Mouse (Mus musculus) kidney, embryonic 14.5 days (tissue): ENCODE data around the gene Tut1. TPM values are rescaled to one million over a fixed set of nuclear protein-coding genes. Genes with fewer than 3 reads are reported as not detected.
"Not testable (repeated sequence)": the region's sequence is repeated elsewhere in the genome, so short reads cannot be mapped to it uniquely, and the experiment has no call there.

ENCODE experiments used
- ATAC-seq: fragments of 200-750 bp; cut with Nextera tagmentation; 2 replicates; pipeline ENCODE4 v1.8.0; 2017; ENCODE audit warnings: moderate number of reproducible peaks, mild to moderate bottlenecking, moderate TSS enrichment, moderate library complexity; ENCODE audit not compliant: low FRiP score, low TSS enrichment
- H3K27ac ChIP-seq: fragments of 300-500 bp; sonication (generic); 2 replicates; pipeline ENCODE4 v1.5.1; 2014; ENCODE audit warnings: low read depth, mild to moderate bottlenecking, low read length, moderate library complexity, mixed read lengths
- H3K27me3 ChIP-seq: fragments of 300-500 bp; sonication (generic); 2 replicates; pipeline ENCODE4 v1.6.1; 2014; ENCODE audit warnings: mild to moderate bottlenecking, low read length; ENCODE audit not compliant: control insufficient read depth, insufficient read depth
- H3K36me3 ChIP-seq: fragments of 300-500 bp; sonication (generic); 2 replicates; pipeline ENCODE4 v1.6.1; 2014; ENCODE audit warnings: low read length, mixed read lengths; ENCODE audit not compliant: control insufficient read depth, insufficient read depth
- H3K4me1 ChIP-seq: fragments of 300-500 bp; sonication (generic); 2 replicates; pipeline ENCODE4 v1.6.1; 2014; ENCODE audit warnings: low read length, mixed read lengths; ENCODE audit not compliant: control insufficient read depth, insufficient read depth
- H3K4me2 ChIP-seq: fragments of 300-500 bp; sonication (generic); replicated peaks from 2 replicates; pipeline ENCODE4 v1.6.1; 2014; ENCODE audit warnings: low read depth, mild to moderate bottlenecking, low read length
- H3K4me3 ChIP-seq: fragments of 300-500 bp; sonication (generic); 2 replicates; pipeline ENCODE4 v1.5.1; 2014; ENCODE audit warnings: mild to moderate bottlenecking, low read length
- H3K9ac ChIP-seq: fragments of 300-500 bp; sonication (generic); 2 replicates; pipeline ENCODE4 v1.6.1; 2014; ENCODE audit warnings: low read depth, mild to moderate bottlenecking, low read length, moderate library complexity
- H3K9me3 ChIP-seq: fragments of 300-500 bp; sonication (generic); 2 replicates; pipeline ENCODE4 v1.6.1; 2016; ENCODE audit warnings: low read length; ENCODE audit not compliant: control insufficient read depth
- WGBS: fragments of 180-500 bp; shearing (Covaris S2); extraction: QIAGEN DNeasy Blood & Tissue Kit; methylation state at CpG from one replicate; pipeline ENCODE4 v1.1.7; 2014; 5-methylcytosine and 5-hydroxymethylcytosine counted together
- polyA plus RNA-seq: library from polyadenylated mRNA; unstranded; fragments of >200 nt; fragmentation: Nextera tagmentation; extraction: Ambion mirVana; gene quantifications from 2 replicates; pipeline ENCODE4 v1.2.1, GENCODE M21; 2014

The Tut1 gene
- polyA plus RNA-seq, 1 experiment from 2014 or later: 31.7 TPM

DNA sequence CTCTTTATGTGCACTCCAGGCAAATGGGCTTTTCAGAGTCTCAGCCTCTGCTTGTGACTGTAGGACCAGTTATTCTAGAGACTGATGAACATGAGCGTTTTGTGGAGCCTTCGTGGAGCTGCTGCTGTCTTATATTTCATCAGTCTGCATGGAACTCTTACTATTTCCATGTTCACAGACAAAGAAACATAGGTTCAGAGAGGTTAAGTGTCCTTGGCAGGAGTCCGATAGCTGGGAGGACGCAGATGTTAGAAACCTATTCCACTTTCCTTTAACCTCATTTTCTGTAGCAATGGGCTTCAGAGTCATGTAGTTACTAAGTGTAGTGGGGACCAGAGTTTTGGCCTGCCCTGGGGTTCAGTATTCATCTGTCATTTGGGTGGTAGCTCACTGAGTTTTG, 45.6 kb downstream of the Tut1 start:
- no peak overlapping the region for H3K9ac ChIP-seq
- WGBS: 79% methylated on average over 4 of the region's 4 CpGs
- no peaks in the 10 kb centered on the region for H3K27me3 ChIP-seq
- H3K4me3 ChIP-seq: no peak overlapping the region
- H3K4me1 ChIP-seq: peaks cover 14% of the 10 kb centered on the region
- ATAC-seq: no peak
- H3K4me2 ChIP-seq: no peak overlapping the region
- H3K27ac ChIP-seq: no peak overlapping the region
- peaks cover 22% of the 10 kb centered on the region for H3K36me3 ChIP-seq
- H3K9me3 ChIP-seq: no peaks in the 10 kb centered on the region

DNA sequence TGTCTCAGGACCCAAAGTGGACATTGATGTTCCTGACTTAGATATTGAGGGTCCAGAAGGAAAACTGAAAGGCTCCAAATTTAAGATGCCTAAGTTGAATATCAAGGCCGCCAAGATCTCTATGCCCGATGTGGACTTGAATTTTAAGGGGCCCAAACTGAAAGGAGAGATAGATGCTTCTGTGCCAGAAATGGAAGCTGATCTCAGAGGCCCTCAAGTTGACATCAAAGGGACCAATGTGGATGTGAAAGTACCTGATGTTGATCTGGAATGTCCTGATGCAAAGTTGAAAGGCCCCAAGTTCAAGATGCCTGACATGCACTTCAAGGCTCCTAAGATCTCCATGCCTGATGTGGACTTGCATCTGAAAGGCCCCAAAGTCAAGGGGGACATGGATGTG, 53.3 kb downstream of the Tut1 start:
- H3K4me1 ChIP-seq: not testable (repeated sequence)

More for the DNA sequence above, 53.3 kb downstream of the Tut1 start:
- H3K27ac ChIP-seq, H3K9ac ChIP-seq, H3K9me3 ChIP-seq, H3K27me3 ChIP-seq, H3K4me2 ChIP-seq, H3K4me3 ChIP-seq, H3K36me3 ChIP-seq, ATAC-seq: not testable (repeated sequence)
- 98% methylated on average over 2 of the region's 2 CpGs for WGBS

Other genes starting within 250 kb of the Tut1 start
- 114 and 123 TPM in 2 replicates for gene Slc3a2, start 230.5 kb upstream of the Tut1 start, polyA plus RNA-seq
- 82.9 and 97.3 TPM in 2 replicates for gene Wdr74, start 218.0 kb upstream of the Tut1 start, polyA plus RNA-seq
- gene 1700092M07Rik, start 213.1 kb upstream of the Tut1 start, polyA plus RNA-seq: 0.70 and 2.3 TPM in 2 replicates
- gene Stx5a, start 212.4 kb upstream of the Tut1 start, polyA plus RNA-seq: 114 and 128 TPM in 2 replicates
- 155 and 198 TPM in 2 replicates for gene Nxf1, start 196.8 kb upstream of the Tut1 start, polyA plus RNA-seq
- gene Tmem223, start 182.9 kb upstream of the Tut1 start, polyA plus RNA-seq: 232 and 238 TPM in 2 replicates
- 80.4 and 91.0 TPM in 2 replicates for gene Tmem179b, start 179.4 kb upstream of the Tut1 start, polyA plus RNA-seq
- 21.7 and 22.9 TPM in 2 replicates for gene Taf6l, start 167.4 kb upstream of the Tut1 start, polyA plus RNA-seq
- gene Polr2g, start 155.3 kb upstream of the Tut1 start, polyA plus RNA-seq: 188 and 230 TPM in 2 replicates
- 4.0 and 5.1 TPM in 2 replicates for gene Zbtb3, start 151.3 kb upstream of the Tut1 start, polyA plus RNA-seq
- gene Ttc9c, start 134.5 kb upstream of the Tut1 start, polyA plus RNA-seq: 40.0 and 61.0 TPM in 2 replicates
- 9.3 and 10.5 TPM in 2 replicates for gene Hnrnpul2, start 133.8 kb upstream of the Tut1 start, polyA plus RNA-seq
- gene AC129217.1, start 124.1 kb upstream of the Tut1 start, polyA plus RNA-seq: not detected in 2 replicates
- 40.2 and 42.2 TPM in 2 replicates for gene Bscl2, start 116.4 kb upstream of the Tut1 start, polyA plus RNA-seq
- 3.6 and 3.7 TPM in 2 replicates for gene Gng3, start 114.7 kb upstream of the Tut1 start, polyA plus RNA-seq
- 0.17 and 0.62 TPM in 2 replicates for gene Lrrn4cl, start 103.1 kb upstream of the Tut1 start, polyA plus RNA-seq
- 197 and 222 TPM in 2 replicates for gene Ubxn1, start 82.4 kb upstream of the Tut1 start, polyA plus RNA-seq
- 63.1 and 70.6 TPM in 2 replicates for gene Uqcc3, start 72.9 kb upstream of the Tut1 start, polyA plus RNA-seq
- 98.0 and 116 TPM in 2 replicates for gene Lbhd1, start 70.1 kb upstream of the Tut1 start, polyA plus RNA-seq
- not detected in 2 replicates for gene Gm49403, start 69.9 kb upstream of the Tut1 start, polyA plus RNA-seq
- 112 and 133 TPM in 2 replicates for gene 1810009A15Rik, start 65.0 kb upstream of the Tut1 start, polyA plus RNA-seq
- gene Gm49416, start 64.9 kb upstream of the Tut1 start, polyA plus RNA-seq: not detected in 2 replicates
- 27.7 and 38.2 TPM in 2 replicates for gene Ints5, start 60.8 kb upstream of the Tut1 start, polyA plus RNA-seq
- gene Ganab, start 55.8 kb upstream of the Tut1 start, polyA plus RNA-seq: 67.1 and 114 TPM in 2 replicates
- gene B3gat3, start 33.5 kb upstream of the Tut1 start, polyA plus RNA-seq: 33.5 and 38.8 TPM in 2 replicates
- gene Rom1, start 24.5 kb upstream of the Tut1 start, polyA plus RNA-seq: 1.2 and 2.0 TPM in 2 replicates
- 17.6 and 18.7 TPM in 2 replicates for gene Eml3, start 24.3 kb upstream of the Tut1 start, polyA plus RNA-seq
- gene Mta2, start 12.0 kb upstream of the Tut1 start, polyA plus RNA-seq: 45.3 and 67.2 TPM in 2 replicates
- gene Eef1g, start 13.2 kb downstream of the Tut1 start, polyA plus RNA-seq: 479 and 516 TPM in 2 replicates
- gene Ahnak, start 35.4 kb downstream of the Tut1 start, polyA plus RNA-seq: 7.0 and 10.0 TPM in 2 replicates
- not detected in 2 replicates for gene Scgb1a1, start 134.1 kb downstream of the Tut1 start, polyA plus RNA-seq
- gene Asrgl1, start 181.8 kb downstream of the Tut1 start, polyA plus RNA-seq: 11.9 and 15.1 TPM in 2 replicates